Mouse (Mus musculus): Measurements from ENCODE around the gene Carm1.

DNA sequence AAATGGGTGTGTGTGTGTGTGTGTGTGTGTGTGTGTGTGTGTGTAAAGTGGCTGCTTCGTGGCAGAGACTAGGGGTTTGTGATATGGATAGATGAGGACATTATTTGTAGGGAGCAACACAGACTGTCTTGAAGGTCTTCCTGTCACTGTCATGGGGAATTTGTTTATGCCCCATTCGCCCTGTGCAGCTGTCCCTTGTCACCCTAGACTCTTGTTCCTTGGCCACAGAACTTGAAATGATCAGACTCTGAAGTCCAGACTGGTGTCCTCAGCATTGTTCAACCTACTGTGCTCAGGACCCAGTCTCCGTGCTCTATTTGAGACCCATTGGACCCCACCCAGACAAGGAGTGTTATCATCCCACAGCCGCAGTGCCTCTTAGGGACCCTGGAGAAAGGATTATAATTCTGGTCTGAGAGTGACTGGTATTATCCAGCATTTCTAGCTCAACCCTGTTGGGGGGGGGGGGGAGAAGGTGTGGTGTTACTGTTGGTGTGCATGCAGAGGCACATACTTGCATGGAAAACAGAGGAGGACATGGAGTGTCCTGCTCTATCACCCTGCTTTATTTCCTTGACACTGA, 18.4 kb downstream of the Carm1 start:
- TF ChIP-seq CTCF (IDR thresholded peaks at IDR 0.05; ENCODE audit: low read depth, low read length) = no peak
- TF ChIP-seq EP300 (IDR thresholded peaks at IDR 0.05; ENCODE audit: insufficient read depth, low read depth, low read length) = no peak
- no peak for TF ChIP-seq POLR2A (IDR thresholded peaks at IDR 0.05; ENCODE audit: insufficient read depth, low read length)

Data from ES-Bruce4 (cell line).